Mouse (Mus musculus) hindbrain, embryonic 10.5 days (tissue): ENCODE data around the gene Ebf4. TPM values are rescaled to one million over a fixed set of nuclear protein-coding genes. Genes with fewer than 3 reads are reported as not detected.
A peak's percentile ranks its signal among the peaks of the same experiment; 100 is the strongest.

Experiments used
- DNase-seq: peaks from one replicate; pipeline ENCODE4 v3.0.0-alpha.2; 2017; ENCODE audit warnings: low spot score
- H3K27ac ChIP-seq: fragments of 300-500 bp; sonication (generic); 2 replicates; pipeline ENCODE4 v1.5.1; 2016; ENCODE audit warnings: mild to moderate bottlenecking, moderate library complexity
- H3K27me3 ChIP-seq: fragments of 300-500 bp; sonication (generic); 2 replicates; pipeline ENCODE4 v1.6.1; 2016; ENCODE audit warnings: mild to moderate bottlenecking; ENCODE audit not compliant: poor library complexity, insufficient read depth, severe bottlenecking
- H3K36me3 ChIP-seq: fragments of 300-500 bp; sonication (generic); 2 replicates; pipeline ENCODE4 v1.6.1; 2016; ENCODE audit warnings: mild to moderate bottlenecking, moderate library complexity
- H3K4me1 ChIP-seq: fragments of 300-500 bp; sonication (generic); replicated peaks from 2 replicates; pipeline ENCODE4 v1.6.1; 2016; ENCODE audit warnings: mild to moderate bottlenecking
- H3K4me3 ChIP-seq: fragments of 300-500 bp; sonication (generic); 2 replicates; pipeline ENCODE4 v1.5.1; 2016; ENCODE audit warnings: mild to moderate bottlenecking, moderate library complexity
- H3K9me3 ChIP-seq: fragments of 300-500 bp; sonication (generic); 2 replicates; pipeline ENCODE4 v1.6.1; 2016; ENCODE audit warnings: mild to moderate bottlenecking, moderate library complexity
- WGBS: fragments of 180-500 bp; shearing (Covaris S2); methylation state at CpG from one replicate; pipeline ENCODE4 v1.1.7; 2016; 5-methylcytosine and 5-hydroxymethylcytosine counted together
- polyA plus RNA-seq: library from polyadenylated mRNA; unstranded; fragments of >200 nt; fragmentation: Nextera tagmentation; extraction: Ambion mirVana; gene quantifications from 2 replicates; pipeline ENCODE4 v1.2.1, GENCODE M21; 2016

Gene Ebf4
- polyA plus RNA-seq, 1 experiment from 2014 or later = 0.95 TPM

- peaks cover 36% of the 10 kb centered on the region for H3K4me1 ChIP-seq
- peaks cover 18% of the 10 kb centered on the region for H3K36me3 ChIP-seq
- H3K9me3 ChIP-seq = no peaks in the 10 kb centered on the region
- H3K27ac ChIP-seq = peak overlapping the region; percentile 90
- H3K4me3 ChIP-seq = peak overlapping the region; percentile 70
- peaks cover 19% of the 10 kb centered on the region for H3K27me3 ChIP-seq
- DNase-seq = peak; percentile 8
- WGBS = 16% methylated on average over 14 of the region's 14 CpGs
Measured at GRCm38 (mm10) chr2:130398091-130398490, 103.1 kb downstream of the Ebf4 start.

GRCm38 (mm10) chr2:130400046-130400445 is 105.1 kb downstream of the Ebf4 start:
- no peaks in the 10 kb centered on the region for H3K9me3 ChIP-seq
- peaks cover 19% of the 10 kb centered on the region for H3K27me3 ChIP-seq
- WGBS = 92% methylated on average over 1 of the region's 1 CpGs

GRCm38 (mm10) chr2:130401891-130402290 is 106.9 kb downstream of the Ebf4 start:
- no peak for DNase-seq
- WGBS = 81% methylated on average over 4 of the region's 4 CpGs
- no peak overlapping the region for H3K27ac ChIP-seq
- H3K27me3 ChIP-seq = peaks cover 32% of the 10 kb centered on the region
- peaks cover 32% of the 10 kb centered on the region for H3K4me1 ChIP-seq
- H3K36me3 ChIP-seq = no peaks in the 10 kb centered on the region
- H3K4me3 ChIP-seq = no peak overlapping the region
- H3K9me3 ChIP-seq = no peaks in the 10 kb centered on the region

More at GRCm38 (mm10) chr2:130400046-130400445, 105.1 kb downstream of the Ebf4 start:
- peaks cover 36% of the 10 kb centered on the region for H3K4me1 ChIP-seq
- DNase-seq = no peak
- no peak overlapping the region for H3K4me3 ChIP-seq
- H3K36me3 ChIP-seq = no peaks in the 10 kb centered on the region
- no peak overlapping the region for H3K27ac ChIP-seq

- peaks cover 13% of the 10 kb centered on the region for H3K27me3 ChIP-seq
- H3K27ac ChIP-seq = no peak within 1 kb of the TSS
- no peaks in the 10 kb centered on the region for H3K36me3 ChIP-seq
- no peaks in the 10 kb centered on the region for H3K9me3 ChIP-seq
- H3K4me3 ChIP-seq = no peak within 1 kb of the TSS
- H3K4me1 ChIP-seq = peaks cover 25% of the 10 kb centered on the region
- WGBS = 88% methylated on average over 1 of the region's 1 CpGs
- no peak for DNase-seq
Measured at GRCm38 (mm10) chr2:130404939-130405338, 110.0 kb downstream of the Ebf4 start, which contains the start of the genes Gm28372 and 1700020A23Rik. TSS of gene Gm28372 (plus strand) at chr2:130405239. TSS of gene 1700020A23Rik (plus strand) at chr2:130405259.

DNA sequence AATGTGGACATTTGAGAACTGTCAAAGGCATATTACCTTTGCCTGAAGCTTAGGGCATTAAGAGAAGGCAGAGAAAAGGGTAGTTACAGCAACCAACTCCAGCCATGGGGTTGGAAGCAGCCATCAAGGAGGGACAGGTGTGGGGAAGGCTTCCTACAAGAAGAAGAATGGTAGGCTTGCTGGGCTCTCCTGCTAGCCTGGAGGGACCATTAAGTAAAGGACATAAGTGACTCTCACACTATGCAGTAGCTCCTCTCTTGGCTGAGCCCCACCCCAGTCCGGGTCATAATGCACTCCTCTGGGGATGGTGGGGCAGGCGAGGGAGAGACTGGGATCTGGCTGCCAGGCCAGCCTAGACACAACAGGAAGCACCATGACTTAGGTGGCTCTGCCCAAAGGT is 111.2 kb downstream of the Ebf4 start, which contains the start of gene Tmem239:
TSS of gene Tmem239 (plus strand) at position 301 of the 400 bp plus-strand sequence.
- Histone ChIP-seq H3K36me3 (no peaks in the 10 kb centered on the region), H3K27ac (peak within 1 kb of the TSS; percentile 23; the same call in 1 of the 2 replicates), H3K4me3 (no peak within 1 kb of the TSS), H3K4me1 (peaks cover 18% of the 10 kb centered on the region), H3K27me3 (peaks cover 13% of the 10 kb centered on the region), H3K9me3 (no peaks in the 10 kb centered on the region)
- WGBS = 83% methylated on average over 2 of the region's 2 CpGs
- DNase-seq = no peak

GRCm38 (mm10) chr2:130408194-130408593 is 113.2 kb downstream of the Ebf4 start:
- WGBS = 20% methylated on average over 6 of the region's 6 CpGs
- H3K27me3 ChIP-seq = peaks cover 13% of the 10 kb centered on the region
- peak; percentile 69 for DNase-seq
- no peaks in the 10 kb centered on the region for H3K9me3 ChIP-seq
- H3K36me3 ChIP-seq = no peaks in the 10 kb centered on the region
- peaks cover 23% of the 10 kb centered on the region for H3K4me1 ChIP-seq
- no peak overlapping the region for H3K4me3 ChIP-seq
- H3K27ac ChIP-seq = no peak overlapping the region

- Histone ChIP-seq H3K36me3 (no peaks in the 10 kb centered on the region), H3K4me3 (no peak overlapping the region), H3K4me1 (peaks cover 17% of the 10 kb centered on the region), H3K27me3 (0 out of 2 replicates have a peak, but pooled peaks cover under 1% of the 10 kb centered on the region), H3K9me3 (no peaks in the 10 kb centered on the region), H3K27ac (no peak overlapping the region)
- DNase-seq = peak; percentile 88
- WGBS = 40% methylated on average over 16 of the region's 16 CpGs
Measured at GRCm38 (mm10) chr2:130411558-130412495, 116.9 kb downstream of the Ebf4 start.

GRCm38 (mm10) chr2:130412775-130413174 is 117.8 kb downstream of the Ebf4 start:
- H3K9me3 ChIP-seq = no peaks in the 10 kb centered on the region
- H3K27me3 ChIP-seq = no peaks in the 10 kb centered on the region
- no peak for DNase-seq
- H3K4me1 ChIP-seq = peaks cover 17% of the 10 kb centered on the region
- 87% methylated on average over 3 of the region's 3 CpGs for WGBS
- no peak overlapping the region for H3K4me3 ChIP-seq
- no peaks in the 10 kb centered on the region for H3K36me3 ChIP-seq
- no peak overlapping the region for H3K27ac ChIP-seq

DNA sequence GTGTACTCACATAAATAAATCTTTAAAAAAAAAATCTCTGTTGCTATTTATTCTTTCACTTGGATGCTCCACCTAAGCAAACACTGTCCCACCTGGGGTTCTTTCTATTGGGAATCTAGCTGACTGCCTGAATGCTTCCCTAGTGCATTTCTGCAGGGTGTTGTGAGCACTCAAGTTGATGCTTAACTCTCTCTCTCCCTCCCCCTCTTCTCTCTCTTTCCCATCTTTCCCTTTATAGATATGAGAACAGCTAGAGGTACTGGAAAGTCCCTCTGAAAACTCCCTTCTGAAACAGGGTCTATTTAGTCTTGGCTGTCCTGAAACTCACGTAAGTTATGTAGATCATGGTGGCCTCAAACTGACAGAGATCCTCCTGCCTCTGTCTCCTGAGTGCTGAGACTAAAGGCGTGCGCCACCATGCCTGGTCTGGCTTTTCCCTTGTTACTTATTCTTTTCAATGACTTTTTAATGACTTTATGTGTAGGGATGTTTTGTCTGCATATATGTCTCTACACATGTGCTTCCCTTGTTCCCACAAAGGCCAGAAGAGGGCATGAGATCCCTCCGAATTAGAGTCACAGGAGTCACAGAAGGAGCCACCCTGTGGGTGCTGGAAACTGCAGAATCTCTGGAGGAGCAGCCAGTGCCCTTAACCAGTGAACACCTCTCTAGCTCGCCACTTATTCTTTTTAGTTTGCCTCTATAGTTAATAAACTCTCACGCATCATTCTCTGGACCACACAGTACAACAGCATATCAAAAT is 119.3 kb downstream of the Ebf4 start:
- peaks cover 10% of the 10 kb centered on the region for H3K36me3 ChIP-seq
- H3K9me3 ChIP-seq = no peaks in the 10 kb centered on the region
- WGBS = 74% methylated on average over 6 of the region's 6 CpGs
- DNase-seq = no peak
- no peak overlapping the region for H3K4me3 ChIP-seq
- H3K27me3 ChIP-seq = no peaks in the 10 kb centered on the region
- H3K27ac ChIP-seq = no peak overlapping the region
- H3K4me1 ChIP-seq = peaks cover 8% of the 10 kb centered on the region

Other genes starting within 250 kb of the Ebf4 start
- not detected in 2 replicates for gene Tgm6, start 182.8 kb upstream of the Ebf4 start, polyA plus RNA-seq
- gene Snrpb, start 115.8 kb upstream of the Ebf4 start, polyA plus RNA-seq = 876 and 909 TPM in 2 replicates
- not detected in 2 replicates for gene Tmc2, start 100.0 kb upstream of the Ebf4 start, polyA plus RNA-seq
- gene Nop56, start 20.7 kb upstream of the Ebf4 start, polyA plus RNA-seq = 297 and 412 TPM in 2 replicates
- 126 and 130 TPM in 2 replicates for gene Idh3b, start 10.6 kb upstream of the Ebf4 start, polyA plus RNA-seq
- 49.3 and 56.7 TPM in 2 replicates for gene Cpxm1, start 102.4 kb downstream of the Ebf4 start, polyA plus RNA-seq
- gene Gm28372, start 110.1 kb downstream of the Ebf4 start, polyA plus RNA-seq = not detected in 2 replicates
- 0.25 TPM in 1 of 2 replicates, not detected in the other for gene 1700020A23Rik, start 110.1 kb downstream of the Ebf4 start, polyA plus RNA-seq
- not detected in 2 replicates for gene Tmem239, start 111.3 kb downstream of the Ebf4 start, polyA plus RNA-seq
- 120 TPM in 2 replicates for gene Vps16, start 129.2 kb downstream of the Ebf4 start, polyA plus RNA-seq
- gene Pced1a, start 129.5 kb downstream of the Ebf4 start, polyA plus RNA-seq = 11.3 and 13.1 TPM in 2 replicates
- 86.7 TPM in 2 replicates for gene Ptpra, start 155.1 kb downstream of the Ebf4 start, polyA plus RNA-seq